Mouse (Mus musculus) heart, adult 2 months (tissue): ENCODE measurements around the gene Pax7. TPM values are rescaled to one million over a fixed set of nuclear protein-coding genes. Genes with fewer than 3 reads are reported as not detected.
A peak's percentile ranks its signal among the peaks of the same experiment; 100 is the strongest.

ENCODE experiments used
- DNase-seq, 2 experiments: peaks; one replicate each; pipeline ENCODE4 v3.0.0; 2021
- H3K27ac ChIP-seq: fragments of 200-600 bp; 2 replicates; pipeline ENCODE4 v1.8.1; 2022
- H3K27me3 ChIP-seq: fragments of 200-500 bp; 2 replicates; pipeline ENCODE4 v1.6.1; 2012; ENCODE audit warnings: mild to moderate bottlenecking, low read length, inconsistent platforms, mixed read lengths; ENCODE audit not compliant: control insufficient read depth, insufficient read depth
- H3K36me3 ChIP-seq: fragments of 200-500 bp; 2 replicates; pipeline ENCODE4 v1.6.1; 2012; ENCODE audit warnings: low read length, inconsistent platforms; ENCODE audit not compliant: control insufficient read depth, insufficient read depth
- H3K4me1 ChIP-seq: fragments of 200-500 bp; 2 replicates; pipeline ENCODE4 v1.6.1; 2011; ENCODE audit warnings: low read length; ENCODE audit not compliant: control insufficient read depth, insufficient read depth
- H3K4me3 ChIP-seq: fragments of 200-600 bp; 2 replicates; pipeline ENCODE4 v1.8.1; 2022
- H3K79me2 ChIP-seq: fragments of 200-500 bp; replicated peaks from 2 replicates; pipeline ENCODE4 v1.6.1; 2012; ENCODE audit warnings: mild to moderate bottlenecking, inconsistent platforms, low read length, moderate library complexity, mixed read lengths; ENCODE audit not compliant: control insufficient read depth, insufficient read depth
- H3K9ac ChIP-seq: fragments of 200-500 bp; 2 replicates; pipeline ENCODE4 v1.6.1; 2012; ENCODE audit warnings: low read depth, mild to moderate bottlenecking, control low read depth, inconsistent platforms, low read length, mixed read lengths
- CTCF ChIP-seq: fragments of 200-600 bp; IDR thresholded peaks from 2 replicates; pipeline ENCODE4 v1.8.1; 2022; ENCODE audit warnings: antibody characterized with exemption, mild to moderate bottlenecking, moderate library complexity
- EP300 ChIP-seq: fragments of 200-500 bp; IDR thresholded peaks from 2 replicates; pipeline ENCODE4 v1.6.1; 2011; ENCODE audit warnings: low read depth, low read length, control low read depth; ENCODE audit not compliant: insufficient read depth
- POLR2A ChIP-seq: fragments of 200-500 bp; IDR thresholded peaks from 2 replicates; pipeline ENCODE4 v1.6.1; 2011; ENCODE audit warnings: mild to moderate bottlenecking, low read depth, low read length, control low read depth; ENCODE audit not compliant: insufficient read depth
- WGBS: fragments of 180-500 bp; shearing (Covaris S2); methylation state at CpG from one replicate; pipeline ENCODE4 v1.1.7; 2018; 5-methylcytosine and 5-hydroxymethylcytosine counted together
- intact Hi-C: fragments of 180-260 bp; cut with DNase I; formaldehyde crosslinking; loops from one replicate; pipeline ENCODE4 v1.15.1; 2025
- polyA plus RNA-seq: library from polyadenylated mRNA; depleted of rRNA; stranded (reverse); fragments of >200 nt; gene quantifications from 2 replicates; pipeline ENCODE4 v1.2.3, GENCODE M21; 2012
- total RNA-seq, 2 experiments: library from RNA; stranded (reverse); gene quantifications; 2 replicates each; pipeline ENCODE4 v1.2.3; 2021

The Pax7 gene
- total and polyA plus RNA-seq, 3 experiments = not detected

DNA sequence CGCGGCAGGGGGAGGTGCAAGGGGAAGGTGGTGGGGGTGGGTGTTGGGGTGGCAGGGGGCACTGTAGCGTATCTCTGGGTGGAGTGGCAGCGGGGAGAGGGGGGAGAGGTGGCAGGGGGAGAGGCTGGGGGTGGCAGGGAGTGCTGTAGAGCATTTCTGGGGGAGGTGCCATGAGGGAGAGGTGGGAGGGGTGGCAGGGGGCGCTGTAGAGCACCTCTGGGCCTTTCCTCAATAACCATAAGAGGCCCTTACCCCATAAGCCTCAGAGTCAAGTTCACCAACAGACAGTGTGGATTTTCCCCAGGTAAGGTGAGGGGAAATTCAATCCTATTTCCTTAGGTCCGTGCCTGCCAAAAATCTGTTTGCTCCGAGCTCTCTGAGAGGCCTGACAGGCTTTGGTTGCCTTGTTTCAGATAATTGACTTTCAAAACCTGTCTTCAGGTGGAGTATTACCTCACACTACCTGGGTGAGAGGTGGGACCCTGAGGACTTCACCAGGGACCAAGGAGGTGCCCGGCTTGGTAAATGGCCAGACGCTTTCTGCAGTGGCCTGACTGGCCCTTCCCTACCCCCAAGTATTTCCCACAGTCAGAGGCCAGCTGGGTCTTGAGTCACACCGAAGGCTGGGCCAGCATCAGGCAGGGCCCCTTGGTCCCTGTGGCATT, 33.8 kb downstream of the Pax7 start:
- intact Hi-C loops = no loop called here
- no peak for DNase-seq
- no peaks in the 10 kb centered on the region for H3K79me2 ChIP-seq
- WGBS = 61% methylated on average over 9 of the region's 10 CpGs
- no peak overlapping the region for H3K27ac ChIP-seq
- H3K9ac ChIP-seq = no peak overlapping the region
- no peak overlapping the region for H3K4me3 ChIP-seq
- H3K27me3 ChIP-seq = peaks cover 3% of the 10 kb centered on the region; the same call in 1 of the 2 replicates
- no peaks in the 10 kb centered on the region for H3K36me3 ChIP-seq
- H3K4me1 ChIP-seq = no peaks in the 10 kb centered on the region
- TF ChIP-seq EP300 (no peak), CTCF (no peak), POLR2A (no peak)

- no peak overlapping the region for H3K9ac ChIP-seq
- no peaks in the 10 kb centered on the region for H3K4me1 ChIP-seq
- 35% methylated on average over 4 of the region's 4 CpGs for WGBS
- no peak for DNase-seq
- no peak overlapping the region for H3K4me3 ChIP-seq
- TF ChIP-seq POLR2A (no peak), EP300 (no peak), CTCF (no peak)
- H3K27me3 ChIP-seq = peaks cover 3% of the 10 kb centered on the region; the same call in 1 of the 2 replicates
- intact Hi-C loops = no loop called here
- H3K36me3 ChIP-seq = no peaks in the 10 kb centered on the region
- no peaks in the 10 kb centered on the region for H3K79me2 ChIP-seq
- H3K27ac ChIP-seq = no peak overlapping the region
These were observed 36.0 kb downstream of the Pax7 start for GRCm38 (mm10) chr4:139797344-139797743.

DNA sequence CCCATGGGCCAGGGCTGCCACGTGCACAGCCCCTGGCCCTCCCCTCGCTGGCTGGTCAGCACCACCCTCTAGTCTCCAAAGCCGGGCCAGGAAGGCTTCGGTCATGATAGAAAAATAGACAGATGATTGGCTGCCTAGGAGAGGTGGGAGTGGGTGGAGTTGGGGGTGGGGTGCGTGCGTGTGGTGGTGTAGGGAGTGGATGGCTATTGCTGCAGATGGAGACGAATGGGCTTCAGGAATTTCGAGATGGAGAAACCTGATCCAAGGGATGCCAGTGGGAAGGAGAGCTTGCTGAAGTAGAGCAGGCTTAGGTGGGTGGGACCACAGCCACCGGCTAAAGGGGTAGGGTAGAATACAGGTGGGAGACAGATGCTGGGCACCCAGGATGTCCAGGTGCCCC, 37.2 kb downstream of the Pax7 start:
- TF ChIP-seq CTCF (no peak), POLR2A (no peak), EP300 (no peak)
- Histone ChIP-seq H3K79me2 (no peaks in the 10 kb centered on the region), H3K27ac (no peak overlapping the region), H3K9ac (no peak overlapping the region), H3K4me1 (no peaks in the 10 kb centered on the region), H3K4me3 (no peak overlapping the region), H3K36me3 (no peaks in the 10 kb centered on the region), H3K27me3 (peaks cover 3% of the 10 kb centered on the region; the same call in 1 of the 2 replicates)
- DNase-seq = no peak
- intact Hi-C loops = no loop called here
- 28% methylated on average over 9 of the region's 9 CpGs for WGBS

DNA sequence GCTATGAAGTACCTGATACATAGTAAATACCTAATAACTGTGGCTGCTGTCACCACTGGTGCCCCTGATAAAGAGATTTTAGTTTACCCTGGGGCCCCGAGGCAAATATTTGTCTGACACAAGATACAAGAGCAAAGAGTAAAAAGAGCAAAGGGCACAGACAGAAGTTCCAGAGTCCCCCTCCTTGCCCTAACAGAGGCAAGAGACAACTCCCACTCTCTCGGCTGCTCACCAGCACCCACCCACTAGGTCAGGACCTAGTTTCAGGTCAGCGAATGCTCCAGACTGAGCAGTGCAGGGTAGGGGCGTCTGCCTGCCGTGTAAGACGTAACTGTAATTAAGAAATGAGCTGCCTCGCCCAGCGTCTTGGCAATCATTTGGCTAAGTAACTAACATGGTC, 42.2 kb downstream of the Pax7 start:
- no peaks in the 10 kb centered on the region for H3K4me1 ChIP-seq
- H3K9ac ChIP-seq = no peak overlapping the region
- H3K27me3 ChIP-seq = no peaks in the 10 kb centered on the region; the same call in 1 of the 2 replicates
- intact Hi-C loops = no loop called here
- TF ChIP-seq CTCF (no peak), POLR2A (no peak), EP300 (no peak)
- H3K27ac ChIP-seq = no peak overlapping the region
- H3K36me3 ChIP-seq = no peaks in the 10 kb centered on the region
- no peak for DNase-seq
- H3K79me2 ChIP-seq = no peaks in the 10 kb centered on the region
- 60% methylated on average over 8 of the region's 8 CpGs for WGBS
- no peak overlapping the region for H3K4me3 ChIP-seq

DNA sequence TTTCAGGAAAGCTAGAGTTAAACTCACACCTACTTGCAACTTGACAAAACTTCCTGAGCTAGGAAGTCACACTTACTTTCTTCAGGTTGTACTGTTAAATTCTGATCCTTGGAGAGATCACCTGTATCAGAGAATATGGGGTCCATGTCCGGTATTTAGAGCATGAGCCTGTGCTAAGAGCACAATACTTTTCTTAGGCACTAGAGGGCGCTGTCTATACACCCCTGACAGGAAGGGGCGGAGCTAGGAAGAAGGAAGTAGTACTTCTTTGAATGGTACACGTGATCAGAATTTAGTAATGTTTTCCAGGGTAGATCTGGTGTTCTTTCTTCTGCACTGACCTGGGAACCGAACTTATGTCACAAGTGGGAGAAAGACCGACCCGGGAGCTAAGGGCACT, 43.6 kb downstream of the Pax7 start:
- no peak overlapping the region for H3K4me3 ChIP-seq
- H3K4me1 ChIP-seq = no peaks in the 10 kb centered on the region
- no peak overlapping the region for H3K9ac ChIP-seq
- H3K36me3 ChIP-seq = no peaks in the 10 kb centered on the region
- intact Hi-C loops = no loop called here
- no peak for DNase-seq
- no peaks in the 10 kb centered on the region; the same call in 1 of the 2 replicates for H3K27me3 ChIP-seq
- whole genome bisulfite sequencing = 73% methylated on average over 7 of the region's 7 CpGs
- H3K27ac ChIP-seq = no peak overlapping the region
- TF ChIP-seq POLR2A = no peak
- 0 out of 2 replicates have a peak, but pooled peaks have one; percentile 7 for TF ChIP-seq CTCF
- TF ChIP-seq EP300 = no peak
- no peaks in the 10 kb centered on the region for H3K79me2 ChIP-seq

GRCm38 (mm10) chr4:139782926-139783467, 50.3 kb downstream of the Pax7 start:
- no peak overlapping the region for H3K27ac ChIP-seq
- no peak for DNase-seq
- H3K4me1 ChIP-seq = no peaks in the 10 kb centered on the region
- TF ChIP-seq EP300 (no peak), POLR2A (no peak), CTCF (no peak)
- no peak overlapping the region for H3K9ac ChIP-seq
- WGBS = 34% methylated on average over 9 of the region's 9 CpGs
- H3K79me2 ChIP-seq = no peaks in the 10 kb centered on the region
- no peaks in the 10 kb centered on the region; the same call in 1 of the 2 replicates for H3K27me3 ChIP-seq
- intact Hi-C loops = no loop called here
- no peaks in the 10 kb centered on the region for H3K36me3 ChIP-seq
- no peak overlapping the region for H3K4me3 ChIP-seq
